Mouse (Mus musculus) thymus, postnatal 36 days (tissue): ENCODE data around the gene Tnxb.

Experiments used
- DNase-seq, 2 experiments: peaks; one replicate each; pipeline ENCODE4 v3.0.0; 2022; ENCODE audit warnings: mixed read lengths in 2 of 2

The Tnxb gene

DNA sequence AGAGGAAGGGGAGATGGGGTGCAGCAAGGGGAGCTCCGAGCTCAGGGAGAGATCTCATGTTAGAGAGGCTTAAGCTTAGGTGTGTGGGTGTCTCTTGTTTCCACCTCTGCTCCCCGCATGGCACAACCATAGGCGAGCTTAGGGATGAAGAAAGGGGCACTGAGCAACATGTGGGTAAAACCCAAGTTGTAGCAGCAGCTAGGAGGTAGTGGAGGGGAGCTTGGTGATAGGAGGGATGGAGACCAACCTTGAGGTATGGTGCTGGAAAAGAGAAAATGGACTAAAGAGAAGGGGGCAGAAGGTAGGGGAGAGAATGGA lies 10.5 kb upstream of the Tnxb start:
- no peak for DNase-seq

DNA sequence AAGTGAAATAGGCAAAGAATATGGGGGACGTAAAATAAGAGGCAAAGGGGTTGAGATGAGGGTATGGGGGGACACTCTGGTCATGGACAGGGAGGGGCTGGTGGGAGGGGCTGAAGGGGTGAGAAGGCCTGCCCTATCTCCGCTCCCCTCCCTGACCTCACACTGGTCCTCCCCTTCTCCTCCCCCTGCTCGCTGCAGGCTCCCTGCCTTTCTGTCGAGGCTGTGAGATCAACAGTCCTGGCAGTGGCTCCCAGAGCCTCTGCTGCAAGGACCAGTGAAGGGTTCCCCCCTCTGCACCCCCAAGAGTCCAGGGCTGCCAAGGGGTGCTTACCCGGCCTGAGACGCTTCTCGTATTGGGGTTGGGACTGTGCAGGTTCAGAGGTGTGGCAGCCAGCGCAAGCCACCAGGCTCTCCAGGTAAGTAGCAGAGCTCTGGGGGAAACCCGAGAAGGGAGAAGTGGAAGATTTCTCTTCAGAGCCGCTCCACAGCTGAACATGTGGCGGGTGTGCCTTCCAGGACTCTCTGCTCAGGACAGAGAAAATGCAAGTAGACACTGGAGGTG lies 10.0 kb upstream of the Tnxb start:
- DNase-seq, result no peak

- DNase-seq, result no peak
Measured at GRCm38 (mm10) chr17:34661121-34661591, 9.2 kb upstream of the Tnxb start.

DNA sequence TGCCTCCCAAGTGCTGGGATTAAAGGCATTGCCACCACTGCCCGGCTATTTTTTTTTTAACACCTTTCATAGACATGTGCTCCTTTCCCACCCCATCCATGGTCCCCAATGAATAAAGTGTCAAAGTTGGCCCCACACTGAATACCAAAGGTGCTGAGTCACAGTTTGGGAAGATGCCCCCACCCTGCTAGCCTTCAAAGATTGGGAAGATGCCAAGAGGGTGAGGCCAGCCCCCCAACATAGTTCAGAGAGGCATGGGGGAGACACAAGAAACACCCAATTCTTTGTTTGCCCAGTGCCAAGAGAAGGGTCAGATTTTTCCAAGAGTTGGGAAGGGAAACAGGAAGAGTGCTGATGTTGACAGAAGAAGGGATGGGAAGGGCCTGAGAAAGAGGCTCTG lies 7.9 kb upstream of the Tnxb start:
- DNase-seq, result no peak

DNA sequence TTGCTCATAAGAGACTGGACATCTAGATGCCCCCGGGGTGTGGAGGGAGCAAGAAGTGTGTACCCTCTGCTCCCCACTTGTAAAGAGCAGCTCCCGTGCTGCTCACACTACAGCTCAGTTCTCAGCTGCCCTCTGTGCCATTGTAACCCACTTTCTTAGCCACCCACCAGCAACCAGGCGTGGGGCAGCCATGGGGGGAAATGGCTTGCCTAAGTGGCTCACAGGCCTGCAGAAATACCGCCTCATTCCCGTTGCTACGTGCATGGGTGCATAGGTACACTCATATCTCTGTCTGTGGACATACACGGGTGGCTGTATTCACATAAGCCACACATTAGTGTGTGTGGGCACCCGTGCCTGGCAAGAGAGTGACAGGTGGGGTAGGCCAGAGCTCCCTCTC lies 7.4 kb upstream of the Tnxb start:
- no peak for DNase-seq

- DNase-seq, result no peak
Measured at GRCm38 (mm10) chr17:34663558-34663957, 6.8 kb upstream of the Tnxb start.

GRCm38 (mm10) chr17:34664472-34664871 lies 5.9 kb upstream of the Tnxb start:
- DNase-seq, result no peak

- no peak for DNase-seq
Measured at GRCm38 (mm10) chr17:34671151-34672066, 1.1 kb downstream of the Tnxb start.

DNA sequence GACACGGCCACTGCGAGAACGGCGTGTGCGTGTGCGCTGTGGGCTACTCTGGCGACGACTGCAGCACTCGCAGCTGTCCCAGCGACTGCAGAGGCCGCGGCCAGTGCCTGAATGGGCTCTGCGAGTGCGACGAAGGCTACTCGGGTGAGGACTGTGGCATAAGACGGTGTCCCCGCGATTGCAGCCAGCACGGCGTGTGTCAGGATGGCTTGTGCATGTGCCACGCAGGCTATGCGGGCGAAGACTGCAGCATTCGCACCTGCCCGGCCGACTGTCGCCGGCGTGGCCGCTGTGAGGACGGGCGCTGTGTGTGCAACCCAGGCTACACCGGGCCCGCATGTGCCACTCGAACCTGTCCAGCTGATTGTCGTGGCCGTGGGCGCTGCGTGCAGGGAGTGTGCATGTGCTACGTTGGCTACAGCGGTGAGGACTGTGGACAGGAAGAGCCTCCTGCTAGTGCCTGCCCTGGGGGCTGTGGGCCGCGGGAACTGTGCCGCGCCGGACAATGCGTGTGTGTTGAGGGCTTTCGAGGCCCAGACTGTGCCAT lies 2.0 kb downstream of the Tnxb start:
- DNase-seq, result no peak

- DNase-seq, result no peak
Measured at GRCm38 (mm10) chr17:34673139-34673538, 2.8 kb downstream of the Tnxb start.

- no peak for DNase-seq
Measured at GRCm38 (mm10) chr17:34674524-34675204, 4.3 kb downstream of the Tnxb start.

DNA sequence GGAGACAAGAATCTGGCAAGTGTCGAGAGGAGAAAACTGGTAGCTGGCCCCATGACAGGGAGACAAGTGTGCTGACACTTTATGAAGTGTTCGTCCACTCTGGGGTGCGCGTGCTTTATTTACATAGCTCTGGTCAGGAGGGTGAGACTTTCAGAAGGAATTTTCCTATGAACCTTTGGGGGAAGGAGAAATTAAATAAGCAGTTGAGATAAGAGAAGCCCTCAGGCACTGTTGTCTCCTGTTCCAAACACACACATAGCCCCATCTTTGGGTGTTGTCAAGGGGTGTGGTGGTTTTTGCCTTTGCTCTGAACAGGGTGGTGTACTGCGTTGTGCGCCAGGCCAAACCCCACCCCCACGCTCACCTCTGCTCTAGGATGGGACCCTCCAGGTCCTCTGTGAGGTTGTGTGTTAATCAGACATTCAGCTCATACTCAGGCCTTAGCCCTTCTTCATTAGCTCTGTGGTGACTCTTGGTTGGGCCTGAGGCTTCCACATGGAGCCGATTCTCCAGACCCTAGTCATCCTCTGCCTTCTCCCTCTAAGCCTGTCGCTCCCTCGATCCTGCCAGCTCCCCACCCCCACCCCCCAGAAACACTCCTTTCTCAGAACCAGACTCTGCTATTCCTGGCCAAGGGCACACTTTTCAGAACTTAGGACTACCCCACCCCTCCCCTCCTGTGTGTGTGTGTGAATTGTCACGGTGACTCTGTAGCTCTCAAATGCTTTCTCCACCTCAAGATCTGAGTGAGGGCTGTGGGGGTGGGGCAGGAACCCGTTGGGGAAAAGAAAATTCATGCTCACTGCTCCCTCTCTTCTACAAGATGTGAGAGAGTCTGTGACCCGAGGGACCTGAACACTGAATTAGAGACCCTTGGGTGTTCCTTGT lies 5.1 kb downstream of the Tnxb start:
- DNase-seq, result no peak

DNA sequence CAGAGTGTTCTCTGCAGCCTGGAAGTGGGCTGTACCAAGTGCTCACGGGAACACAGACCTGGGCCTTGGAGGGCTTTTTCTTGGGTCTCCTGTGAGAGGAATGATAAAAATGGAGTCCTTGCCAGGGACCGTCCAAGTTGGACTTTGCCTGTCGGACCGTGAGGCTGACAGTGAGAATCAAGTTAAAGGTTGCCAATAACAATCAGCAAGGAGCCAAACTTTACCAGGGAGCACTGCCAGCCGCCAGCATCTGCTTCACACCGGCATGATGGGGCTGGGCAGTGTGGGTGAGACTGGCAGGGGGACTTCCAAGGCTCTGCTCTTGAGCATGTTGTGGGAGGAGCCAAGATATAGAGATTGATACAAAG lies 5.7 kb downstream of the Tnxb start:
- DNase-seq, result no peak

DNA sequence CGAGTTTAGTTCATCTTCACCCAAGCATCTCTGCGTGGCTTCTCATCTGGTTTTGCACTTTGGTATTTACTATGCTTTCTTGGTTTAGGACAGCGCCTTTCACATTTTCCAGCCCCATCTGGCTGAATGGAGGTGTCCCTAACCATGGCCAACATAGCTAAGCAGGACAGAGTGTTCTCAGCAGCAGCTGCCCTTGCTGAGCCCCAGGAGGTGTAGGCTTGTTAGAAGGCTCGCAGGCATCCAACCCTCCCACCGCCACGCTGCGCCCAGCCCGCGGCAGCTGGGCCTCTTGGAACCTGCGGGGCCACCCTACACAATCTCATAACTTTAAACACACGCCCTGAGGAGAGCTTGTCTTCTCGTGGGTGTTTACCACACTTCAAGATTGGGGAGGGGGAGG lies 6.3 kb downstream of the Tnxb start:
- DNase-seq, result no peak

- no peak for DNase-seq
Measured at GRCm38 (mm10) chr17:34680191-34680590, 9.9 kb downstream of the Tnxb start.

DNA sequence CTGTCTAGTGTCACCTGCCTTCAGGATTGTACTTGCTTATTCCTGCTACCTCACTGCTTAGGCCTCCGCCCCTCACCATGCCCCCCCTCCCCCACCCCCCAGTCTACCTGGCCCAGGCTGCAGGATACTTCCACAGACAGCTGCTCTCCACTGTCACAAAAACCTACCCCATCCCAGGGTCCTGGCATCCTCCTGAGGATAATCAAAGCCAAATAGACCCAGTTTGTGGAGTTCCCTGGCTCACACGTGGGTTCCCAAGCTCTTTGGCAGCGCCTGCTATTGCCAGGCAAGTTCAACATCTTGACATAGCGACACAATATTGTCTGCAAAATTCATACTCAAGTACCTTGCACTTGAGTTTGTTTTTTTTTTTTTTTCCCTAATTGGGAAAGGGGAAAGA lies 10.3 kb downstream of the Tnxb start:
- no peak for DNase-seq

DNA sequence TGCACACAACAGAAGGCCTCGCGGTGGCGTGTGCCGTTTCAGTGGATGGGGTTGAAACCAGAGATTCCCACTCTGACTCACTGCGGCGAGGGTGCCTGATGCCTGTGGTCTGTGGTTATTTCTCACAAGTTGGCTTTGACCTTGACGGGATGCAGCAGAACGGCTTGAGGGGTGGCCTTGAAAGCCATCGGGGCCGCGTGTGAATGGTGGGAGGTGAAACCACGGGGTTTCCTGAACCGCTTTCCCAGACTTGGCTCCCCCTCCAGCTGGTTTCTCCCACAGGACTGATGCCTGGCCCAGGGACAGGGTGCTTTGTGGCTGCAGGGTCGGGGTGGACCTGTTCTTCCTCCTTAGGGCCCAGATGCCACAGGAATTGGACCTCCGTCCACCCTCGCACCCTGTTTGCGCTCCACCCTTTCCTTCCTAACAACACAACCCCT lies 10.8 kb downstream of the Tnxb start:
- no peak for DNase-seq

- no peak for DNase-seq
Measured at GRCm38 (mm10) chr17:34681881-34682536, 11.7 kb downstream of the Tnxb start.

DNA sequence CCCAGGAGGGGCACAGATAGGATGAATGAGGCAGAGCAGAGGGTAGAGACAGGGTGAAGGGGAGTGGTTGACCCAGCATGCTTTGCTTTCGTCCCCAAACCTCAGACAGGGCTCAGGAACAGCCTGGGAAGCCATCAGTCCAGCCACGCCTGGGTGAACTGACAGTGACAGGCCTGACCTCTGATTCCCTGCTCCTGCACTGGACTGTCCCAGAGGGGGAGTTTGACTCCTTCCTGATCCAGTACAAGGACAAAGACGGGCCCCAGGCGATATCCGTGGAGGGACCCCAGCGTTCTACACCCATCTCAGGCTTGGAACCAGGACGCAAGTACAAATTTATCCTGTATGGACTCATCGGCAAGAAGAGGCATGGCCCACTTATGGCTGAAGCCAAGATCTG lies 12.8 kb downstream of the Tnxb start:
- DNase-seq, result no peak

GRCm38 (mm10) chr17:34683686-34684220 lies 13.4 kb downstream of the Tnxb start:
- DNase-seq, result no peak

GRCm38 (mm10) chr17:34684253-34684893 lies 14.0 kb downstream of the Tnxb start:
- DNase-seq, result no peak
